Mouse (Mus musculus): ENCODE measurements around the gene Fam160b1.

Fam160b1 gene

GRCm38 (mm10) chr19:57360341-57361130 is at the start of gene Fam160b1:
Gene Fam160b1 (plus strand): TSS chr19:57360680.
- in situ Hi-C loops (cut with MboI), result no loop called here

- in situ Hi-C loops (cut with MboI), result no loop called here
These were observed 47.3 kb upstream of the Fam160b1 start for GRCm38 (mm10) chr19:57313226-57313625.

- in situ Hi-C loops (cut with MboI), result no loop called here
These were observed 46.6 kb upstream of the Fam160b1 start for GRCm38 (mm10) chr19:57313891-57314345.

GRCm38 (mm10) chr19:57314346-57315012 is 46.0 kb upstream of the Fam160b1 start, which contains the start of gene Ablim1:
Gene Ablim1 (minus strand): TSS chr19:57314919.
- in situ Hi-C loops (cut with MboI), result no loop called here

- in situ Hi-C loops (cut with MboI), result no loop called here
These were observed 45.4 kb upstream of the Fam160b1 start for GRCm38 (mm10) chr19:57315013-57315565.

GRCm38 (mm10) chr19:57316597-57316996 is 43.9 kb upstream of the Fam160b1 start:
- in situ Hi-C loops (cut with MboI), result no loop called here

GRCm38 (mm10) chr19:57320656-57321382 is 39.7 kb upstream of the Fam160b1 start:
- in situ Hi-C loops (cut with MboI), result loop anchor here (5.0 kb wide), 1 partner anchor 159 kb away; no protein-coding TSS in a partner anchor

- in situ Hi-C loops (cut with MboI), result loop anchor here (5.0 kb wide), 1 partner anchor 160 kb away; no protein-coding TSS in a partner anchor
These were observed 38.6 kb upstream of the Fam160b1 start for GRCm38 (mm10) chr19:57321839-57322238.

GRCm38 (mm10) chr19:57322491-57322890 is 38.0 kb upstream of the Fam160b1 start:
- in situ Hi-C loops (cut with MboI), result loop anchor here (5.0 kb wide), 1 partner anchor 160 kb away; no protein-coding TSS in a partner anchor

GRCm38 (mm10) chr19:57323087-57323486 is 37.4 kb upstream of the Fam160b1 start:
- in situ Hi-C loops (cut with MboI), result loop anchor here (5.0 kb wide), 1 partner anchor 161 kb away; no protein-coding TSS in a partner anchor

- in situ Hi-C loops (cut with MboI), result no loop called here
These were observed 34.7 kb upstream of the Fam160b1 start for GRCm38 (mm10) chr19:57325748-57326300.

- in situ Hi-C loops (cut with MboI), result no loop called here
These were observed 32.8 kb upstream of the Fam160b1 start for GRCm38 (mm10) chr19:57327679-57328078.

GRCm38 (mm10) chr19:57328269-57328668 is 32.2 kb upstream of the Fam160b1 start:
- in situ Hi-C loops (cut with MboI), result no loop called here

GRCm38 (mm10) chr19:57328792-57329191 is 31.7 kb upstream of the Fam160b1 start:
- in situ Hi-C loops (cut with MboI), result no loop called here

- in situ Hi-C loops (cut with MboI), result no loop called here
These were observed 30.2 kb upstream of the Fam160b1 start for GRCm38 (mm10) chr19:57330309-57330708.

GRCm38 (mm10) chr19:57331237-57331636 is 29.2 kb upstream of the Fam160b1 start:
- in situ Hi-C loops (cut with MboI), result no loop called here

GRCm38 (mm10) chr19:57333356-57333755 is 27.1 kb upstream of the Fam160b1 start:
- in situ Hi-C loops (cut with MboI), result no loop called here

GRCm38 (mm10) chr19:57335135-57335534 is 25.3 kb upstream of the Fam160b1 start:
- in situ Hi-C loops (cut with MboI), result no loop called here

- in situ Hi-C loops (cut with MboI), result no loop called here
These were observed 21.1 kb upstream of the Fam160b1 start for GRCm38 (mm10) chr19:57339281-57339864.

- in situ Hi-C loops (cut with MboI), result no loop called here
These were observed 19.4 kb upstream of the Fam160b1 start for GRCm38 (mm10) chr19:57340900-57341742.
